Mouse (Mus musculus): ENCODE measurements at regions not wholly inside any gene's neighbourhood (a gene's known extent, or its start where the extent isn't known, plus 50 kb on each side); places are given as distances from the start of the nearest gene placed in this dataset.
"Not testable (repeated sequence)": the region's sequence is repeated elsewhere in the genome, so short reads cannot be mapped to it uniquely, and the experiment has no call there.

DNA sequence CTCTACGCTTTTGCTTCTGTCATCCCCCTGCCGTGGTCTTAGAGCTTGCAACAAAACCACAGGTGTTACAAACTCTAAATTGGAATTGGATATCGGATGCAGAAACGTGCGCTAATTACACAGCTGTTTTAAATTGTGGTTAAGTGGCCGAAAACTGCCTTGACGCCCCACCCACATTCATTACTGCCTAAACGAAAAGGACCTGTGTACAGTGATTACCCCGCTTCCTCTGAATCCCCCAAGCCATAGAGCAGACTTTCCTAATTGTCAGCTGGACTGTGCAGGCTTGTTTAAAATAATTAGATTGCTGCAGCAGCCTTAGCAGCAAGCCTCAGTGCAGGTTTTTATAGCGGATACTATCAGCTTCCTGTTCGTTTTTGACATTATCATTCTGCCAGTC is 94.7 kb downstream of the Cxxc4 start:
- 43% methylated on average over 11 of the region's 11 CpGs for WGBS
- DNase-seq, result no peak
- H3K4me3 ChIP-seq (replicated peaks; ENCODE audit: extremely low read depth, low read depth, low read length), result no peak overlapping the region
- H3K4me1 ChIP-seq (ENCODE audit: control insufficient read depth, insufficient read depth, low read length), result no peaks in the 10 kb centered on the region
- TF ChIP-seq POLR2A (IDR thresholded peaks at IDR 0.05; ENCODE audit: borderline replicate concordance, extremely low read depth, low read depth, low read length), result no peak
- no peak for TF ChIP-seq CTCF (IDR thresholded peaks at IDR 0.05; ENCODE audit: insufficient read depth, low read length)

- TF ChIP-seq POLR2A (IDR thresholded peaks at IDR 0.05; ENCODE audit: borderline replicate concordance, extremely low read depth, low read depth, low read length) (no peak), CTCF (IDR thresholded peaks at IDR 0.05; ENCODE audit: insufficient read depth, low read length) (no peak)
- Histone ChIP-seq H3K4me3 (replicated peaks; ENCODE audit: extremely low read depth, low read depth, low read length) (no peak overlapping the region), H3K4me1 (ENCODE audit: control insufficient read depth, insufficient read depth, low read length) (no peaks in the 10 kb centered on the region)
- WGBS, result 35% methylated on average over 16 of the region's 16 CpGs
- DNase-seq, result no peak
Measured at GRCm38 (mm10) chr3:134331499-134332153, 95.3 kb downstream of the Cxxc4 start.

DNA sequence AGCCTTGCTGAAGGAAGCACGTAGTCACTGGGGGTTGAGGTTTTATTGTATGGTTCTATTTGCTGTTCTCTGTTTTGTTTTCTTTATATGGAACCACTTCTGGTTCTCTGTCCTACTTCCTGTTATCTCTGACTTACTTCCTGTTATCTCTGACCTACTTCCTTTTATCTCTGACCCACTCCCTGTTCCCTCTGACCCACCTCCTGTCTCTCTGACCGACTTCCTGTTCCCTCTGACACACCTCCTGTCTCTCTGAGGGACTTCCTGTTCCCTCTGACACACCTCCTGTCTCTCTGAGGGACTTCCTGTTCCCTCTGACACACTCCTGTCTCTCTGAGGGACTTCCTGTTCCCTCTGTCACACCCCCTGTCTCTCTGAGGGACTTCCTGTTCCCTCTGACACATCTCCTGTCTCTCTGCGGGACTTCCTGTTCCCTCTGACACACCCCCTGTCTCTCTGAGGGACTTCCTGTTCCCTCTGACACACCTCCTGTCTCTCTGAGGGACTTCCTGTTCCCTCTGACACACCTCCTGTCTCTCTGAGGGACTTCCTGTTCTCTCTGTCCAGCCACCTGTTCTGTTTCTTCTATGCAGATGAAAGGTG is 102.9 kb downstream of the Cxxc4 start:
- WGBS, result 58% methylated on average over 3 of the region's 3 CpGs
- DNase-seq; H3K4me3 ChIP-seq (replicated peaks; ENCODE audit: extremely low read depth, low read depth, low read length); H3K4me1 ChIP-seq (ENCODE audit: control insufficient read depth, insufficient read depth, low read length): not testable (repeated sequence)

DNA sequence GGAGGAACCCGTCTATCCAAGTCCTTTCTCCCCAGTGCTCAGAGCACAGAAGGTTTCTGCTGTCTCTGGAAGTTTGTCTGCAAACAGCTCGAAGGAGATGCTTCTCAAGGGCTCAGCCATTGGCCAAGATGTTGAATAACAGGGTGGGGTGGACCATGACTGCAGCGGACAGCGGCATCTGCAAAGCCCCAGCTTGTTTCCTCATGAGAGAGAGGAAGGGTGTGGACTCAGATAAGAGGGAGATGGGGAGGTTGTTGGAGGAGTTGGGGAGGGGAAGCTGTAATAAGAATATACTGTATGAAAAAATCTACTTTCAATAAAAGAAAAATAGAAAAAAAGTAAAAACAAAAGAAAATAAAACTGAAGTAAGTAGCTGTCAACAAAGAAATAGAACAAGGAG is 129.7 kb downstream of the Cxxc4 start:
- Histone ChIP-seq H3K4me3 (replicated peaks; ENCODE audit: extremely low read depth, low read depth, low read length) (no peak overlapping the region), H3K4me1 (ENCODE audit: control insufficient read depth, insufficient read depth, low read length) (no peaks in the 10 kb centered on the region)
- no peak for DNase-seq
- TF ChIP-seq CTCF (IDR thresholded peaks at IDR 0.05; ENCODE audit: insufficient read depth, low read length), result no peak
- 44% methylated on average over 4 of the region's 4 CpGs for WGBS

- TF ChIP-seq POLR2A (IDR thresholded peaks at IDR 0.05; ENCODE audit: borderline replicate concordance, extremely low read depth, low read depth, low read length) (no peak), CTCF (IDR thresholded peaks at IDR 0.05; ENCODE audit: insufficient read depth, low read length) (no peak)
- no peak for DNase-seq
- WGBS, result 52% methylated on average over 3 of the region's 3 CpGs
- Histone ChIP-seq H3K4me1 (ENCODE audit: control insufficient read depth, insufficient read depth, low read length) (no peaks in the 10 kb centered on the region), H3K4me3 (replicated peaks; ENCODE audit: extremely low read depth, low read depth, low read length) (no peak overlapping the region)
Measured at GRCm38 (mm10) chr3:134366761-134367160, 130.5 kb downstream of the Cxxc4 start.

DNA sequence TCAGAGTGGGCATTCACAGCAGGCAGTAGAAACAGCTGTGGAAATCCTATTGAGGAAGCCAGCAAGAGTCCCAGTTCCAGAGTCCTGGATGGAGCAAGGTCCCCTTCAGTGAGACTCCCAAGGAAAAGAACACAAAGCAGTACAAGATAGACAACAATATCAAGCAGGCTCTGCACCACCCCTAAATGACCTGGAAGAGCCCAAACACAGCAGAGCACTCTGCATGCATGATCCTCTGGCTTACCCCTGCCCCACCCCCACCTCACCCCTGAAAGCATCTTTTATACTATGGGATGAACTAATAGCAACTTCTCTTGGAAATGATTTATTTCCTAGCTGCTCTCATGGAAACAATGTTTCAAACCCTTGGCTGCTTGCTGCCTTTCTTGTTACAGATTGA is 132.3 kb downstream of the Cxxc4 start:
- no peak for DNase-seq
- Histone ChIP-seq H3K4me3 (replicated peaks; ENCODE audit: extremely low read depth, low read depth, low read length) (no peak overlapping the region), H3K4me1 (ENCODE audit: control insufficient read depth, insufficient read depth, low read length) (no peaks in the 10 kb centered on the region)
- TF ChIP-seq CTCF (IDR thresholded peaks at IDR 0.05; ENCODE audit: insufficient read depth, low read length) (no peak), POLR2A (IDR thresholded peaks at IDR 0.05; ENCODE audit: borderline replicate concordance, extremely low read depth, low read depth, low read length) (no peak)

DNA sequence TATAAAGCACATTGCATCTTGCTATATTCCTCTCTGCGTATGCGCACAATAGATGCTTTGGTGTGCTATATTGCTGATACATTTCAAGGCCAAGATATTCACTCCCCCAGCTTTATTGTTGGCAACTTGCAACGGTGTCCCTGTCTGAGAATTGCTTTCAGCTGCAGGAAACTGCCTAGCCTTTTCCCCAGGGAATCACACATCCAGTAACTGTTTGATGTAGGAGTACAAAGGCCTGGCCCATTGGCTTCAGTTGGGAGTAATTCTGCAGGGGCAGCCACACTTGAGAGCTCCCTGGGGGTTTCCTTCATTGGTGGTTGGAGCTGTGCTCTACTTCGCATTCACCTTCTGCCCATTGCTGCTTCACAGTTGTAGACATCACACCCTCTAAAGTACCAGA is 132.8 kb downstream of the Cxxc4 start:
- TF ChIP-seq POLR2A (IDR thresholded peaks at IDR 0.05; ENCODE audit: borderline replicate concordance, extremely low read depth, low read depth, low read length), result no peak
- no peak for TF ChIP-seq CTCF (IDR thresholded peaks at IDR 0.05; ENCODE audit: insufficient read depth, low read length)
- H3K4me3 ChIP-seq (replicated peaks; ENCODE audit: extremely low read depth, low read depth, low read length), result no peak overlapping the region
- WGBS, result 63% methylated on average over 4 of the region's 4 CpGs
- DNase-seq, result no peak
- no peaks in the 10 kb centered on the region for H3K4me1 ChIP-seq (ENCODE audit: control insufficient read depth, insufficient read depth, low read length)

DNA sequence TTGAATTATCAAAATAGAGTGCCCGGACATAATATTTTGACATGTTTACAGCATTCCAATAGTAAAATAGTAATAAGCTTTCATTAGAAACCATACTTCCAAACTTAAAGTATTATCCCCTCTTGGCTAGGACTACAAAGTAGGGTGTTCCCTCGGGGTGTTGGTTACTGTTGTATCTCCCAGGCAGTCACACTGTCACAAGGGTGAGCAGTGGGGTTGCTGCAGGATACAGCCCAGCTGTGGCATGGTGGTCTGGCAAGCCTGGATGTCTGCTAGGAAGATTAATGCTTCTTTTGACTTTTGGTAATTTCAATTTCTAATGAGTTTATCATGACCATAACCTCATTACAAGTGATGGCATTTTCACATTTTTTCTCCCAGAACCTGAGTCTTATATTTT is 143.3 kb downstream of the Cxxc4 start:
- Histone ChIP-seq H3K4me3 (replicated peaks; ENCODE audit: extremely low read depth, low read depth, low read length) (no peak overlapping the region), H3K4me1 (ENCODE audit: control insufficient read depth, insufficient read depth, low read length) (no peaks in the 10 kb centered on the region)
- DNase-seq, result no peak
- 54% methylated on average over 2 of the region's 2 CpGs for WGBS
- no peak for TF ChIP-seq POLR2A (IDR thresholded peaks at IDR 0.05; ENCODE audit: borderline replicate concordance, extremely low read depth, low read depth, low read length)

- Histone ChIP-seq H3K4me3 (replicated peaks; ENCODE audit: extremely low read depth, low read depth, low read length) (no peak overlapping the region), H3K4me1 (ENCODE audit: control insufficient read depth, insufficient read depth, low read length) (no peaks in the 10 kb centered on the region)
- 62% methylated on average over 4 of the region's 4 CpGs for WGBS
- TF ChIP-seq POLR2A (IDR thresholded peaks at IDR 0.05; ENCODE audit: borderline replicate concordance, extremely low read depth, low read depth, low read length) (no peak), CTCF (IDR thresholded peaks at IDR 0.05; ENCODE audit: insufficient read depth, low read length) (no peak)
- no peak for DNase-seq
Measured at GRCm38 (mm10) chr3:134390472-134391336, 154.4 kb downstream of the Cxxc4 start.

All from lung, adult 2 months (tissue).